Mouse (Mus musculus): Measurements from ENCODE around the gene Stard13. TPM values are rescaled to one million over a fixed set of nuclear protein-coding genes. Genes with fewer than 3 reads are reported as not detected.

The Stard13 gene
- polyA plus RNA-seq, 1 experiment = 57.3 TPM

GRCm38 (mm10) chr5:151053190-151053589 is 180.4 kb downstream of the Stard13 start:
- WGBS = 65% methylated on average over 5 of the region's 5 CpGs

GRCm38 (mm10) chr5:151052331-151052730 is 181.3 kb downstream of the Stard13 start:
- WGBS = 96% methylated on average over 8 of the region's 8 CpGs
- no peak overlapping the region for H3K4me3 ChIP-seq (replicated peaks; ENCODE audit: extremely low read depth, low read depth, low read length)
- H3K4me1 ChIP-seq (ENCODE audit: control insufficient read depth, insufficient read depth, low read length) = peaks cover 35% of the 10 kb centered on the region
- TF ChIP-seq POLR2A (IDR thresholded peaks at IDR 0.05; ENCODE audit: borderline replicate concordance, extremely low read depth, low read depth, low read length) = no peak
- no peak for TF ChIP-seq CTCF (IDR thresholded peaks at IDR 0.05; ENCODE audit: insufficient read depth, low read length)
- DNase-seq = no peak

More at GRCm38 (mm10) chr5:151053190-151053589, 180.4 kb downstream of the Stard13 start:
- Histone ChIP-seq H3K4me3 (replicated peaks; ENCODE audit: extremely low read depth, low read depth, low read length) (no peak overlapping the region), H3K4me1 (ENCODE audit: control insufficient read depth, insufficient read depth, low read length) (peaks cover 34% of the 10 kb centered on the region)
- no peak for DNase-seq
- TF ChIP-seq POLR2A (IDR thresholded peaks at IDR 0.05; ENCODE audit: borderline replicate concordance, extremely low read depth, low read depth, low read length) = no peak
- TF ChIP-seq CTCF (IDR thresholded peaks at IDR 0.05; ENCODE audit: insufficient read depth, low read length) = no peak

DNA sequence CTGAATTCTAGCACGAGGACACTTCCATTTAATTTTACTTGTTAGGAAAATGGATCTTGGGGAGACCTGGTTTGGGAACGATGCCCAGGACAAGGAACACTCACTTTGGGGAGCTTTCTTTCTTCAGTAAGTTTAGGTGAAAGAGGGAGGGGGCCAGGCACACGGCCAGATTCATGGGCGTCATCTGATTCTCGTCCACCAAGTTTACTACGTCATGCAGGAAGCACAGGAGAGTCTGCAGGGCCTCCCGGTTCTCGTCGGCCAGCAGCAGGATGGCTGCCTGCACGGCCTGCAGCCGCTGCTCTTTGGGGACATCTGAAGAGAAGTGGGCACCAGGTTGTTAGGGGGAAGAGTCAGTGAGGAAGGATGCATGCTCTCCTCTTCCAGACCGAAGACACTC is 186.1 kb downstream of the Stard13 start:
- peaks cover 20% of the 10 kb centered on the region; the same call in 1 of the 2 replicates for H3K4me1 ChIP-seq (ENCODE audit: control insufficient read depth, insufficient read depth, low read length)
- no peak for DNase-seq
- 39% methylated on average over 12 of the region's 12 CpGs for WGBS
- no peak for TF ChIP-seq POLR2A (IDR thresholded peaks at IDR 0.05; ENCODE audit: borderline replicate concordance, extremely low read depth, low read depth, low read length)
- no peak for TF ChIP-seq CTCF (IDR thresholded peaks at IDR 0.05; ENCODE audit: insufficient read depth, low read length)
- no peak overlapping the region for H3K4me3 ChIP-seq (replicated peaks; ENCODE audit: extremely low read depth, low read depth, low read length)

DNA sequence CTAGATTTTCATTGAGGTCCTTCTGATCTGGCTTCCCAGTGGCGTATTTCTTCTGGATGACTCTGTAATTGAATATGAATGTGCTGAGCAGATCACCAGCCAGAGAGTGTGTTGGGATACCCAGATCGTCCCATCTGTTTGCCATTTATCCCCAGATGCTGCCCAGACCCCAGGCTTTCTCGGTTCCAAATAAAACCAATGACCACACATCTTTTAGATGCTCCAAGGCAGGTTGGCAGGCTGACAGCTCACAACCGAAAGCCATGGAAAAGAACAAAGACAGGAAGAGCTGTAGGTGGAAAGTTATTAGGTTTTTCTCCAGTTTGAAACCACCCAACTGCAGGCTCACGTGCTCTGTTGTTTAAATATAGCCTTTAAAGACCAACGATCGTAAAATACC is 186.7 kb downstream of the Stard13 start:
- H3K4me3 ChIP-seq (replicated peaks; ENCODE audit: extremely low read depth, low read depth, low read length) = no peak overlapping the region
- H3K4me1 ChIP-seq (ENCODE audit: control insufficient read depth, insufficient read depth, low read length) = peaks cover 20% of the 10 kb centered on the region; the same call in 1 of the 2 replicates
- no peak for DNase-seq
- TF ChIP-seq POLR2A (IDR thresholded peaks at IDR 0.05; ENCODE audit: borderline replicate concordance, extremely low read depth, low read depth, low read length) = no peak
- no peak for TF ChIP-seq CTCF (IDR thresholded peaks at IDR 0.05; ENCODE audit: insufficient read depth, low read length)
- 53% methylated on average over 7 of the region's 7 CpGs for WGBS

DNA sequence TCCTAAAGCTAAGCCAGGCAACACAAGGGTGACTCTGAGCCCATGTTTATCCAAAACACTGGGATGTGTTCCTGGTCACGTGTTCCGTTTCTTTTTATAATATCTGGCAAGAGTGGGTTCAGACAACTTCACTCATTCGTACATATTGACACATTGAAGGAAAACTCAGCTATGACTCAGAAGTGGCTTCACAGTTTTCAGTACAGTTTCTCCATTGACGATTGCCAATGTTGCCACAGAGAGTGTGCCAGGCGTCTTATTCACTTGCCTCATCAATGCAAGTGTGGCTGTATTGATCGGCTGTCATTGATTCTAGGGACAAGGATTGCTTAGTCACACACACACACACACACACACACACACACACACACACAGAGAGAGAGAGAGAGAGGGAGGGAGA is 187.5 kb downstream of the Stard13 start:
- DNase-seq = no peak
- Histone ChIP-seq H3K4me3 (replicated peaks; ENCODE audit: extremely low read depth, low read depth, low read length) (no peak overlapping the region), H3K4me1 (ENCODE audit: control insufficient read depth, insufficient read depth, low read length) (peaks cover 20% of the 10 kb centered on the region; the same call in 1 of the 2 replicates)
- 73% methylated on average over 6 of the region's 6 CpGs for WGBS
- TF ChIP-seq CTCF (IDR thresholded peaks at IDR 0.05; ENCODE audit: insufficient read depth, low read length) (no peak), POLR2A (IDR thresholded peaks at IDR 0.05; ENCODE audit: borderline replicate concordance, extremely low read depth, low read depth, low read length) (no peak)

GRCm38 (mm10) chr5:151042911-151043310 is 190.7 kb downstream of the Stard13 start:
- 84% methylated on average over 5 of the region's 5 CpGs for WGBS
- TF ChIP-seq POLR2A (IDR thresholded peaks at IDR 0.05; ENCODE audit: borderline replicate concordance, extremely low read depth, low read depth, low read length) (no peak), CTCF (IDR thresholded peaks at IDR 0.05; ENCODE audit: insufficient read depth, low read length) (no peak)
- H3K4me3 ChIP-seq (replicated peaks; ENCODE audit: extremely low read depth, low read depth, low read length) = no peak overlapping the region
- H3K4me1 ChIP-seq (ENCODE audit: control insufficient read depth, insufficient read depth, low read length) = peaks cover 9% of the 10 kb centered on the region; the same call in 1 of the 2 replicates
- DNase-seq = no peak

GRCm38 (mm10) chr5:151037871-151038270 is 195.8 kb downstream of the Stard13 start:
- 80% methylated on average over 7 of the region's 7 CpGs for WGBS
- DNase-seq = no peak

GRCm38 (mm10) chr5:151034715-151035512 is 198.7 kb downstream of the Stard13 start:
- Histone ChIP-seq H3K4me1 (ENCODE audit: control insufficient read depth, insufficient read depth, low read length) (no peaks in the 10 kb centered on the region), H3K4me3 (replicated peaks; ENCODE audit: extremely low read depth, low read depth, low read length) (no peak overlapping the region)
- TF ChIP-seq CTCF (IDR thresholded peaks at IDR 0.05; ENCODE audit: insufficient read depth, low read length) = no peak
- TF ChIP-seq POLR2A (IDR thresholded peaks at IDR 0.05; ENCODE audit: borderline replicate concordance, extremely low read depth, low read depth, low read length) = no peak
- DNase-seq = no peak
- WGBS = 59% methylated on average over 9 of the region's 9 CpGs

More at GRCm38 (mm10) chr5:151037871-151038270, 195.8 kb downstream of the Stard13 start:
- TF ChIP-seq POLR2A (IDR thresholded peaks at IDR 0.05; ENCODE audit: borderline replicate concordance, extremely low read depth, low read depth, low read length) = no peak
- no peak for TF ChIP-seq CTCF (IDR thresholded peaks at IDR 0.05; ENCODE audit: insufficient read depth, low read length)
- H3K4me1 ChIP-seq (ENCODE audit: control insufficient read depth, insufficient read depth, low read length) = no peaks in the 10 kb centered on the region
- H3K4me3 ChIP-seq (replicated peaks; ENCODE audit: extremely low read depth, low read depth, low read length) = no peak overlapping the region

GRCm38 (mm10) chr5:151028906-151029305 is 204.7 kb downstream of the Stard13 start:
- WGBS = 75% methylated on average over 6 of the region's 6 CpGs

GRCm38 (mm10) chr5:151027171-151027570 is 206.5 kb downstream of the Stard13 start:
- TF ChIP-seq POLR2A (IDR thresholded peaks at IDR 0.05; ENCODE audit: borderline replicate concordance, extremely low read depth, low read depth, low read length) (no peak), CTCF (IDR thresholded peaks at IDR 0.05; ENCODE audit: insufficient read depth, low read length) (no peak)
- DNase-seq = no peak
- no peak overlapping the region for H3K4me3 ChIP-seq (replicated peaks; ENCODE audit: extremely low read depth, low read depth, low read length)
- 74% methylated on average over 7 of the region's 7 CpGs for WGBS
- peaks cover 7% of the 10 kb centered on the region for H3K4me1 ChIP-seq (ENCODE audit: control insufficient read depth, insufficient read depth, low read length)

More at GRCm38 (mm10) chr5:151028906-151029305, 204.7 kb downstream of the Stard13 start:
- Histone ChIP-seq H3K4me3 (replicated peaks; ENCODE audit: extremely low read depth, low read depth, low read length) (no peak overlapping the region), H3K4me1 (ENCODE audit: control insufficient read depth, insufficient read depth, low read length) (no peaks in the 10 kb centered on the region)
- TF ChIP-seq POLR2A (IDR thresholded peaks at IDR 0.05; ENCODE audit: borderline replicate concordance, extremely low read depth, low read depth, low read length) (no peak), CTCF (IDR thresholded peaks at IDR 0.05; ENCODE audit: insufficient read depth, low read length) (no peak)
- no peak for DNase-seq
